Mouse (Mus musculus): Measurements from ENCODE around the gene Plcb1. TPM values are rescaled to one million over a fixed set of nuclear protein-coding genes. Genes with fewer than 3 reads are reported as not detected.

The Plcb1 gene
- total RNA-seq, 1 experiment from 2014 or later = 2.3 TPM

DNA sequence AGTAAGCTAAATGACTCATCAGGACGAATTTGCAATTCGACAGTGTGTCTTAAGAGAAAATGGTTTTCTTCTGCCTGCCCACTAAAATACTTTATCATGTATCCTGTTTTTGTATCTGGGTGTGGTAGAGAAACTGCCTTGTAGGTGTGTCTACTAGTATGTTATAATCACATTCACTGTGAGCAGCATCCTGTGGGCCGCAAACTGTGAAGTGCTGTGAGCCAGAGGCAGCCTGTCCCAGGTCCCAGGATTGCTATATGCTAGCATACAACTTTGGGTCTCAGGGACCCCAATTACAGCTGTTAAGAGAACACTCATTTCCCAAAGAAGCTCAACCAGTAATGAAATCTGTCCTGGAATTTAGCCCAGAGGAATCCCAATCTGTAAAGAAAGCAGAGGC lies 444.4 kb downstream of the Plcb1 start:
- ATAC-seq (ENCODE audit: extremely low read depth, insufficient number of reproducible peaks, low FRiP score, poor library complexity, severe bottlenecking) = no peak

DNA sequence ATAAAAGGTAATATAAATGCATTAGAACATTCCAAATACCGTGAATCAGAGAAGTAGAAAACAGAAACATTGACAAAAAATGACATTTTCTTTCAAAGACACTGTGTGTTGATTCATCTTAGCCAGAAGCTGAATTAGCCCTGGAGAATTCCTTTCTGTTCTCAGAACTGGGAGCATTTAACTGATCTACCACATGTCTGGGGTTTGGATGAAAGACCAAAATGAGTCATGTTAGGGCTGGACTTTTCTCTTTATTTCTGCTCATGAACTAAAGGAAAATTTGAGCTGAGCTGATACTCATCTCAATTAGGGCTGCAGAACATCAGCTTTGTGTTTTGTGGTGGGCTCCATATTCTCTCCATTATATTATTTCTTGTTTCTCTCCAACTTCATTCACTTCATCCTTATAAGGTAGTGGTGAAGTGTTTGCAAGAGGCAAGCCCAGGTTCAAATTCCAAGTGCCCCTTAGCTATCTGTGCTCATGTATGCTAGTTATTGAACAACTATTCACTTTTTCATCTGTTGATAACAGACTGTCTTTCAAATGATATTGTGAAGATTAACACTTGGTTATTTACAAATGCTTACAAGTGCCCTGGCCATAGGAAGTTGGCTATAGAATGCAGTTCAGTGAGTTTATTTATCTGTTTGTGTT lies 456.9 kb downstream of the Plcb1 start:
- ATAC-seq (ENCODE audit: extremely low read depth, insufficient number of reproducible peaks, low FRiP score, poor library complexity, severe bottlenecking) = no peak

DNA sequence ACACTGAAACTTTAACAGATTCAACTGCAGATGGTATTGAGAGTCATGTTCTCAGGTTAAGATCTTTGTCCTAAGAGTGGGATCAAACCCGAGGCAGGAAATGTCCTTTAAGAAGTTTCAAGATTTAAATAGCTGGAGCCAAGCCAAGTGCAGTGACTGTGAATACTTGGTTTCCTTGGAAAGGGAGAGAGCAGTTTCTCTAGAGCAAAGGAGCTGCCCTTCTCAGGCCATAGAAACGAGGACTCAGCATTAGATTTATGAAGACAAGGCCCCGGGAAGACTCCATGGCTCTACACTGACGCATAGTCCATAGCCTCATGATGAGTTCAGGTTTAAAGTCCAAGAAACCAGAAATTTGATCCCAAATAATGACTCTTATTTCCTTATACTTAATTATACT lies 457.9 kb downstream of the Plcb1 start:
- no peak for ATAC-seq (ENCODE audit: extremely low read depth, insufficient number of reproducible peaks, low FRiP score, poor library complexity, severe bottlenecking)

GRCm38 (mm10) chr2:135249925-135250324 lies 464.1 kb downstream of the Plcb1 start:
- no peak for ATAC-seq (ENCODE audit: extremely low read depth, insufficient number of reproducible peaks, low FRiP score, poor library complexity, severe bottlenecking)

DNA sequence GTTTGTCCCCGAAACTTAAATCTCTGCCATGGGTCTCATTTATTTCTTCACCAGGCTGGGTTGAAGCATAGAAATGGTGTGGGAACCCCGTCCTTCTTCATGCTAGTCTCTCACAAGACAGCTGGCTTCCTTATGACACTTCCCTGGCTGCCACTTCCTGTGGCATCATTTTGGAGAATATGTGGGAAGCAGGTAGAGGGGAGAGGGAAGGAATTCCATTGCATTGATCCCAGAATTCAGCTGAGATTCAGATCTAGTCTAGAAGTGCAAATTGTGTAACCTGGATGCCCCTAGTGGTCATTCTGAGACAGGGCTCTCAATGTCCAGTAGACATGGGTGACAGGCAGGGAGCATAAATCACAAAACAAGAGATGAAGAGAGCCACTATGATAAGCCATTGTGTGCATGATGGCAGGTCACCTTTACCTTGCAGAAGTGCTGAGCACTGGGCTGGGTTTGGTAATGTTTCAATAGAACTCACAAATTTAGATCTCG lies 466.0 kb downstream of the Plcb1 start:
- no peak for ATAC-seq (ENCODE audit: extremely low read depth, insufficient number of reproducible peaks, low FRiP score, poor library complexity, severe bottlenecking)

GRCm38 (mm10) chr2:135259136-135259535 lies 473.3 kb downstream of the Plcb1 start:
- ATAC-seq (ENCODE audit: extremely low read depth, insufficient number of reproducible peaks, low FRiP score, poor library complexity, severe bottlenecking) = no peak

- no peak for ATAC-seq (ENCODE audit: extremely low read depth, insufficient number of reproducible peaks, low FRiP score, poor library complexity, severe bottlenecking)
These were observed 478.1 kb downstream of the Plcb1 start for GRCm38 (mm10) chr2:135263943-135264342.

- ATAC-seq (ENCODE audit: extremely low read depth, insufficient number of reproducible peaks, low FRiP score, poor library complexity, severe bottlenecking) = no peak
These were observed 489.1 kb downstream of the Plcb1 start for GRCm38 (mm10) chr2:135274949-135275348.

GRCm38 (mm10) chr2:135278506-135278905 lies 492.6 kb downstream of the Plcb1 start:
- ATAC-seq (ENCODE audit: extremely low read depth, insufficient number of reproducible peaks, low FRiP score, poor library complexity, severe bottlenecking) = no peak

- ATAC-seq (ENCODE audit: extremely low read depth, insufficient number of reproducible peaks, low FRiP score, poor library complexity, severe bottlenecking) = no peak
These were observed 493.2 kb downstream of the Plcb1 start for GRCm38 (mm10) chr2:135279026-135279425.

- no peak for ATAC-seq (ENCODE audit: extremely low read depth, insufficient number of reproducible peaks, low FRiP score, poor library complexity, severe bottlenecking)
These were observed 497.9 kb downstream of the Plcb1 start for GRCm38 (mm10) chr2:135283783-135284182.

- ATAC-seq (ENCODE audit: extremely low read depth, insufficient number of reproducible peaks, low FRiP score, poor library complexity, severe bottlenecking) = no peak
These were observed 510.4 kb downstream of the Plcb1 start for GRCm38 (mm10) chr2:135296184-135296769.

- ATAC-seq (ENCODE audit: extremely low read depth, insufficient number of reproducible peaks, low FRiP score, poor library complexity, severe bottlenecking) = no peak
These were observed 514.6 kb downstream of the Plcb1 start for GRCm38 (mm10) chr2:135300480-135300879.

- no peak for ATAC-seq (ENCODE audit: extremely low read depth, insufficient number of reproducible peaks, low FRiP score, poor library complexity, severe bottlenecking)
These were observed 516.6 kb downstream of the Plcb1 start for GRCm38 (mm10) chr2:135302483-135302882.

DNA sequence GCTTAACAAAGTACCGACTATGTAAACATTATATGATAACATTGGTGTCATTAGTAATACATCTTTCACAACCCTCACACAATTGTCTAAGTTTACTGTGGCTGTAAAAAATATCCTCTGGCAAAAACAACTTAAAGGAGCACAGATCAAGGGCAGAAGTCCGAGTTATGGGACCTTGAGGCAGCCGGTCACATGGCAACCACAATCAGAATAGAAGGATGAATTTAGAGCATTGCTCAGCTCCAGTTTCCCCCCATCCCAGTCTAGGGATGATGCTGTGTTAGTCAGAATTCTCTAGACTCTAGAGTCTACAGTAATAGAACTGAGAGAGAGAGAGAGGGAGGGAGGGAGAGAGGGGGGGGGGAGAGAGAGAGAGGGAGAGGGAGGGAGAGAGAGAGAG lies 519.3 kb downstream of the Plcb1 start:
- no peak for ATAC-seq (ENCODE audit: extremely low read depth, insufficient number of reproducible peaks, low FRiP score, poor library complexity, severe bottlenecking)

- ATAC-seq (ENCODE audit: extremely low read depth, insufficient number of reproducible peaks, low FRiP score, poor library complexity, severe bottlenecking) = no peak
These were observed 520.0 kb downstream of the Plcb1 start for GRCm38 (mm10) chr2:135305736-135306471.

- ATAC-seq (ENCODE audit: extremely low read depth, insufficient number of reproducible peaks, low FRiP score, poor library complexity, severe bottlenecking) = no peak
These were observed 520.6 kb downstream of the Plcb1 start for GRCm38 (mm10) chr2:135306472-135306771.

GRCm38 (mm10) chr2:135307787-135308186 lies 521.9 kb downstream of the Plcb1 start:
- no peak for ATAC-seq (ENCODE audit: extremely low read depth, insufficient number of reproducible peaks, low FRiP score, poor library complexity, severe bottlenecking)

DNA sequence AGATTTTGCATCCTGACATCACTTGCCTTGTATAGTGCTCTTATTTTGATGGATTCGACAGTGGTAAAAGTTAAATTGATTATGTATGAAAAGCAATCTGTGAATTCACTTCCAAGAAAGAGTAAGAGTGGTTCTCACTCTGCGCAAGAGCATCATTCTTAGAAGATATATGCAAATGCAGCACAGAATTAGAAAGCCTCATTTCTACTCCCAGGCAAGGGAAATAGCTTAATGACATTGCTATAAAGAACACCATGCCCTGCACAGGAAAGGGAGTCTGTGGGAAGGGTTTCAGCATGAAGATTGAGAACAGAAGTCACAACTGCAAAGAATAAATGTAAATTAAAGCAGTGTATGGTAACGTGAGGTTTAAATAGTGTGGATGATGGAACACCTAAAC lies 530.1 kb downstream of the Plcb1 start:
- no peak for ATAC-seq (ENCODE audit: extremely low read depth, insufficient number of reproducible peaks, low FRiP score, poor library complexity, severe bottlenecking)

- ATAC-seq (ENCODE audit: extremely low read depth, insufficient number of reproducible peaks, low FRiP score, poor library complexity, severe bottlenecking) = no peak
These were observed 532.3 kb downstream of the Plcb1 start for GRCm38 (mm10) chr2:135318136-135318535.

Data from neutrophil, adult 5-6 weeks (primary cell).